Mouse (Mus musculus) B cell, adult 2 months (primary cell): ENCODE data around the gene Jag1.

Source experiments
- DNase-seq, 2 experiments: peaks; one replicate each; pipeline ENCODE4 v3.0.0; 2022

Gene Jag1

GRCm38 (mm10) chr2:137049906-137050305, 66.5 kb downstream of the Jag1 start:
- no peak for DNase-seq

- DNase-seq: no peak
Observed at GRCm38 (mm10) chr2:137049367-137049766, 67.1 kb downstream of the Jag1 start.

- DNase-seq: no peak
Observed at GRCm38 (mm10) chr2:137044122-137044521, 72.3 kb downstream of the Jag1 start.
